Mouse (Mus musculus) midbrain, embryonic 14.5 days (tissue): ENCODE results near the gene Fgf12. TPM values are rescaled to one million over a fixed set of nuclear protein-coding genes. Genes with fewer than 3 reads are reported as not detected.

ENCODE experiments used
- ATAC-seq: fragments of 200-750 bp; cut with Nextera tagmentation; 2 replicates; pipeline ENCODE4 v1.8.0; 2017; ENCODE audit warnings: moderate number of reproducible peaks, moderate library complexity; ENCODE audit not compliant: low FRiP score, low TSS enrichment
- DNase-seq: peaks from one replicate; pipeline ENCODE4 v3.0.0-alpha.2; 2015
- H3K27ac ChIP-seq: fragments of 300-500 bp; sonication (generic); replicated peaks from 2 replicates; pipeline ENCODE4 v1.5.1; 2014; ENCODE audit warnings: mild to moderate bottlenecking, low read depth, low read length, moderate library complexity
- H3K27me3 ChIP-seq: fragments of 300-500 bp; sonication (generic); 2 replicates; pipeline ENCODE4 v1.6.1; 2014; ENCODE audit warnings: low read length, control low read depth, mixed read lengths; ENCODE audit not compliant: control insufficient read depth, insufficient read depth
- H3K36me3 ChIP-seq: fragments of 300-500 bp; sonication (generic); 2 replicates; pipeline ENCODE4 v1.6.1; 2014; ENCODE audit warnings: low read length, control low read depth; ENCODE audit not compliant: control insufficient read depth, insufficient read depth
- H3K4me1 ChIP-seq: fragments of 300-500 bp; sonication (generic); 2 replicates; pipeline ENCODE4 v1.6.1; 2014; ENCODE audit warnings: mild to moderate bottlenecking, antibody characterized with exemption, low read length, control low read depth; ENCODE audit not compliant: control insufficient read depth, insufficient read depth
- H3K4me2 ChIP-seq: fragments of 300-500 bp; sonication (generic); 2 replicates; pipeline ENCODE4 v1.6.1; 2014; ENCODE audit warnings: mild to moderate bottlenecking, low read length, moderate library complexity
- H3K4me3 ChIP-seq: fragments of 300-500 bp; sonication (generic); replicated peaks from 2 replicates; pipeline ENCODE4 v1.5.1; 2014; ENCODE audit warnings: low read depth, low read length
- H3K9ac ChIP-seq: fragments of 300-500 bp; sonication (generic); replicated peaks from 2 replicates; pipeline ENCODE4 v1.6.1; 2014; ENCODE audit warnings: mild to moderate bottlenecking, low read length, moderate library complexity
- H3K9me3 ChIP-seq: fragments of 300-500 bp; sonication (generic); 2 replicates; pipeline ENCODE4 v1.6.1; 2016; ENCODE audit warnings: low read length, control low read depth, mixed read lengths; ENCODE audit not compliant: control insufficient read depth
- WGBS: fragments of 180-500 bp; shearing (Covaris S2); extraction: QIAGEN DNeasy Blood & Tissue Kit; methylation state at CpG from one replicate; pipeline ENCODE4 v1.1.7; 2014; 5-methylcytosine and 5-hydroxymethylcytosine counted together
- polyA plus RNA-seq: library from polyadenylated mRNA; unstranded; fragments of >200 nt; fragmentation: Nextera tagmentation; extraction: Ambion mirVana; gene quantifications from 2 replicates; pipeline ENCODE4 v1.2.1, GENCODE M21; 2014

The Fgf12 gene
- polyA plus RNA-seq, 1 experiment from 2014 or later: 32.1 TPM

GRCm38 (mm10) chr16:28539423-28539822, 213.4 kb downstream of the Fgf12 start:
- H3K27ac ChIP-seq: no peak overlapping the region
- WGBS: 81% methylated on average over 3 of the region's 3 CpGs
- no peaks in the 10 kb centered on the region for H3K9me3 ChIP-seq
- H3K9ac ChIP-seq: no peak overlapping the region
- H3K4me3 ChIP-seq: no peak overlapping the region
- DNase-seq (no peak), ATAC-seq (no peak)
- no peaks in the 10 kb centered on the region for H3K36me3 ChIP-seq
- H3K4me1 ChIP-seq: no peaks in the 10 kb centered on the region
- no peak overlapping the region for H3K4me2 ChIP-seq
- H3K27me3 ChIP-seq: no peaks in the 10 kb centered on the region

GRCm38 (mm10) chr16:28517596-28518524, 235.0 kb downstream of the Fgf12 start:
- Histone ChIP-seq H3K27ac (no peak overlapping the region), H3K4me3 (0 out of 2 replicates have a peak overlapping the region, but pooled peaks have one; percentile 13), H3K4me2 (peak overlapping the region; percentile 53), H3K36me3 (no peaks in the 10 kb centered on the region), H3K9me3 (no peaks in the 10 kb centered on the region), H3K27me3 (no peaks in the 10 kb centered on the region), H3K4me1 (no peaks in the 10 kb centered on the region), H3K9ac (no peak overlapping the region; the same call in 1 of the 2 replicates)
- ATAC-seq (peak; percentile 89), DNase-seq (peak; percentile 92)
- WGBS: 38% methylated on average over 21 of the region's 21 CpGs

GRCm38 (mm10) chr16:28512446-28512845, 240.4 kb downstream of the Fgf12 start:
- 79% methylated on average over 6 of the region's 6 CpGs for WGBS
- DNase-seq: no peak
- no peaks in the 10 kb centered on the region for H3K36me3 ChIP-seq
- no peak for ATAC-seq
- H3K4me1 ChIP-seq: no peaks in the 10 kb centered on the region
- H3K27me3 ChIP-seq: no peaks in the 10 kb centered on the region
- H3K9ac ChIP-seq: no peak overlapping the region
- H3K4me3 ChIP-seq: no peak overlapping the region
- H3K27ac ChIP-seq: no peak overlapping the region
- no peak overlapping the region for H3K4me2 ChIP-seq
- no peaks in the 10 kb centered on the region for H3K9me3 ChIP-seq

- DNase-seq: peak; percentile 8
- Histone ChIP-seq H3K4me1 (no peaks in the 10 kb centered on the region), H3K4me3 (no peak overlapping the region), H3K9me3 (no peaks in the 10 kb centered on the region), H3K9ac (no peak overlapping the region), H3K4me2 (no peak overlapping the region), H3K27me3 (no peaks in the 10 kb centered on the region), H3K27ac (no peak overlapping the region), H3K36me3 (no peaks in the 10 kb centered on the region)
- 25% methylated on average over 5 of the region's 5 CpGs for WGBS
- ATAC-seq: no peak
Measured at GRCm38 (mm10) chr16:28511413-28511812, 241.5 kb downstream of the Fgf12 start.

- H3K9ac ChIP-seq: no peak overlapping the region
- DNase-seq (no peak), ATAC-seq (no peak)
- H3K4me2 ChIP-seq: no peak overlapping the region
- 87% methylated on average over 12 of the region's 12 CpGs for WGBS
- H3K27ac ChIP-seq: no peak overlapping the region
- H3K4me1 ChIP-seq: no peaks in the 10 kb centered on the region
- H3K4me3 ChIP-seq: no peak overlapping the region
- no peaks in the 10 kb centered on the region for H3K9me3 ChIP-seq
- no peaks in the 10 kb centered on the region for H3K27me3 ChIP-seq
- no peaks in the 10 kb centered on the region for H3K36me3 ChIP-seq
Measured at GRCm38 (mm10) chr16:28497971-28498607, 254.8 kb downstream of the Fgf12 start.

GRCm38 (mm10) chr16:28491711-28492110, 261.2 kb downstream of the Fgf12 start:
- DNase-seq: peak; percentile 23
- H3K27ac ChIP-seq: no peak overlapping the region
- H3K4me2 ChIP-seq: no peak overlapping the region
- no peaks in the 10 kb centered on the region for H3K9me3 ChIP-seq
- H3K4me3 ChIP-seq: no peak overlapping the region
- H3K4me1 ChIP-seq: 0 out of 2 replicates have a peak, but pooled peaks cover 3% of the 10 kb centered on the region
- ATAC-seq: no peak
- no peak overlapping the region for H3K9ac ChIP-seq
- WGBS: 42% methylated on average over 6 of the region's 6 CpGs
- no peaks in the 10 kb centered on the region for H3K36me3 ChIP-seq
- no peaks in the 10 kb centered on the region for H3K27me3 ChIP-seq

- Histone ChIP-seq H3K27me3 (no peaks in the 10 kb centered on the region), H3K4me2 (no peak overlapping the region), H3K4me3 (no peak overlapping the region), H3K27ac (peak overlapping the region; percentile 49; the same call in 1 of the 2 replicates), H3K9ac (no peak overlapping the region), H3K4me1 (0 out of 2 replicates have a peak, but pooled peaks cover 3% of the 10 kb centered on the region), H3K9me3 (no peaks in the 10 kb centered on the region), H3K36me3 (no peaks in the 10 kb centered on the region)
- peak; percentile 87 for ATAC-seq
- peak; percentile 93 for DNase-seq
- WGBS: 5% methylated on average over 6 of the region's 6 CpGs
Measured at GRCm38 (mm10) chr16:28490515-28490914, 262.4 kb downstream of the Fgf12 start.

GRCm38 (mm10) chr16:28484920-28485319, 267.9 kb downstream of the Fgf12 start:
- DNase-seq: no peak

More at GRCm38 (mm10) chr16:28484920-28485319, 267.9 kb downstream of the Fgf12 start:
- no peak overlapping the region for H3K27ac ChIP-seq
- H3K36me3 ChIP-seq: no peaks in the 10 kb centered on the region
- WGBS: 85% methylated on average over 3 of the region's 3 CpGs
- no peak overlapping the region for H3K4me2 ChIP-seq
- no peaks in the 10 kb centered on the region for H3K9me3 ChIP-seq
- H3K4me3 ChIP-seq: no peak overlapping the region
- ATAC-seq: no peak
- no peaks in the 10 kb centered on the region for H3K27me3 ChIP-seq
- H3K9ac ChIP-seq: no peak overlapping the region
- H3K4me1 ChIP-seq: 0 out of 2 replicates have a peak, but pooled peaks cover 3% of the 10 kb centered on the region
